Mouse (Mus musculus): ENCODE measurements around the gene Sec1. TPM values are rescaled to one million over a fixed set of nuclear protein-coding genes. Genes with fewer than 3 reads are reported as not detected.

Gene Sec1
- polyA plus RNA-seq, 1 experiment, result 0.63 TPM

DNA sequence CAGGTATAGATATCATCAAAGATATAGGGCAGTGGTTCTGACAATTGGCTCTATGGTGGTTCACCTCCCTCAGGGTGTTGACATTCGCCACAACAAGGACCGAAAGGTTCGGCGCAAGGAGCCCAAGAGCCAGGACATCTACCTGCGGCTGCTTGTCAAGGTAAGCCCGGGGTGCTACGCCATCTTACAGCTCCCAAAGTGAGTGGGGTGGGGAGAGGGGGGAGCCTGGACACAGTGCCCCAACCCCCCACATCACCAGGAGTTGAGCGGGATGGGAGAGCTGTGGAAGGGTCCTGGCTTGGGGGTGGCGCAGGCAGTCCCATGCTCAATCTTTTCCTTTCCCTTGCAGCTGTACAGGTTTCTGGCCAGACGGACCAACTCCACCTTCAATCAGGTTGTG lies 25.0 kb upstream of the Sec1 start:
- WGBS, result 37% methylated on average over 10 of the region's 10 CpGs

DNA sequence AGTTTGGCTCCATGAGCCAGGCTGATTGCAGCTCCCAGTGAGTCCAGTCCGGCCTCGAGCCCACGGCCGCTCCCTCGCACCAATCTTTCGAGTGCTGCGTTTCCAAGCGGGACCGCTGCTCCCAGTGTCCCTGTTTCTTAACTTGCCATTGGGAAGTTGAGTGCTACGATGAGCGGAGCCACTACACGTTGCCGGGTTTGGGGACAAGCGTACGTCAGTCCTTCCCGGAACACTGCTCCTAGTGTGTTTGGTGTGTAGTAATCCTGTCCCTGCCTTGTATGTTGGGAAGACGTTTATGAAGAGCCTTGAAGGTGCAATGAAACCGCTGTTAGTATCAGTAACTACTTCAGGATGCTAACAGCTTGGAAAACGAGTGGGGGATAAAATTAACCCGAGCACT lies 24.1 kb upstream of the Sec1 start:
- WGBS, result under 1% methylated on average over 20 of the region's 20 CpGs
- DNase-seq (ENCODE audit: low read depth, low spot score), result no peak

More for the DNA sequence above, 25.0 kb upstream of the Sec1 start:
- DNase-seq (ENCODE audit: low read depth, low spot score), result no peak

DNA sequence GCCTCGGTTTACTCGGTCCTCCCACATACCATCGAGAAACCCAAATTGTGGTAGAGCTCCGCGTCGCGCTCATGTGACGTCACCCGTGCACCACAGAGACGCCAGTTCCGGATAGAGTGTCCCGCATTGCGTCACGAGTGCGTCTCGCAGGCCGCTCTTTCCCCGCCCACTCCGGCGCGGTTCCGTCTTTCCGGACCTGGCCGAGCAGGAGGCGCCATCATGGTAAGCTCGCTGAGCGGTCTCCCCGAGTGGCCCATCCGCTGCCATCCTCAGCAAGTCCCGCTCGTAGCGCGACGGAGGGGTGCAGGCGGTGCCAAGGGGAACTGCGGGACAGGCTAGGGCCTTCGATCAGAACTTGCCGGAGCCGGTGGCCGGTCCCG lies 23.7 kb upstream of the Sec1 start, which contains the start of gene Sphk2:
Gene Sphk2 (minus strand): TSS at position 85 of the 380 bp plus-strand sequence.
- under 1% methylated on average over 41 of the region's 41 CpGs for WGBS
- no peak for DNase-seq (ENCODE audit: low read depth, low spot score)

DNA sequence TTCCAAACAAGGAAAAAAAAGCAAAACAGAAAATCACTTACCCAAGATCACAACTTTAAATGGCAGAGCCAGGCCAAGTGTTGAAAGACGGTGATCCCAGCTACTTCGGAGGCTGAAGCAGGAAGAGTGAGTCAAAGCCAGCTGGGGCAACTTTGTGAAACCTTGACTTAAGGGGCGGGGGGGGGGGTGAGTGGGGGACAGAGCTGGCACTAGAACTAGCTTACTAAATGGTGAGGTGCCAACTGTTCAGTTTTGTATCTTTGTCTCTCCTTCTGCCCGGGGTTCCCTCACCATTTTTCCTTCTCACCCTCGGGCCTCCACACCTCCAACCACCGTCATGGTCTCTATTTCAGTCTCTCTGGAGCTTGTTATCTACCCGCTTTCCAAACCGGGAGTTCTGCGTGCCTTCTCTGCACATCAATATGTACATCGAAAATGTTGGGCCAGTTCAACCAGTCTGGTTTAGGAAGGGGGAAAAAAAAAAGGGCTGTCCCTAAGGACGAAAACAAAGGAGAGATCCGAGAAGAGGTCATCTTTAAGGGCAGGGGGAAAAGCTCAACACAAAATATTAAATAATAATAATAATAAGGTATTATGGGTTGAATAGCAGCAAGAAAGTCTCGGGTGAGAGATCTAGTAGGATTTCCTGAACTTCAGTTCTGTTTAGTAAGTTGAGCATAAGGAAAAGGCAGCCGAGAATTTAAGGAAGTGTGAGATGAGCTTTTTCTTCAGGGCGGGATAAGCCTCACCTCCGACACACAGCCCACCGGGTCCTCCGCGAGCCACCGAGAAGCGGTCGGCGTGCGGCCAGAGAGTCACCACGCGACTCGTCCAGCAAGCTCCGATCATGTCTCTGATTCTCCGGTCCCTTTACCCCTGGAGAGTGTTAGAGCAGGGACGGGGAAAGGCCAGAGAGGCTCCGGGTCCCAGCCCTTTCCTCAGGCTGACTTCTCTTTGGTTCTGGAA lies 23.0 kb upstream of the Sec1 start:
- no peak for DNase-seq (ENCODE audit: low read depth, low spot score)
- WGBS, result 4% methylated on average over 31 of the region's 31 CpGs

GRCm38 (mm10) chr7:45716460-45716857 lies 22.3 kb upstream of the Sec1 start:
- DNase-seq (ENCODE audit: low read depth, low spot score), result no peak
- WGBS, result 80% methylated on average over 3 of the region's 3 CpGs

DNA sequence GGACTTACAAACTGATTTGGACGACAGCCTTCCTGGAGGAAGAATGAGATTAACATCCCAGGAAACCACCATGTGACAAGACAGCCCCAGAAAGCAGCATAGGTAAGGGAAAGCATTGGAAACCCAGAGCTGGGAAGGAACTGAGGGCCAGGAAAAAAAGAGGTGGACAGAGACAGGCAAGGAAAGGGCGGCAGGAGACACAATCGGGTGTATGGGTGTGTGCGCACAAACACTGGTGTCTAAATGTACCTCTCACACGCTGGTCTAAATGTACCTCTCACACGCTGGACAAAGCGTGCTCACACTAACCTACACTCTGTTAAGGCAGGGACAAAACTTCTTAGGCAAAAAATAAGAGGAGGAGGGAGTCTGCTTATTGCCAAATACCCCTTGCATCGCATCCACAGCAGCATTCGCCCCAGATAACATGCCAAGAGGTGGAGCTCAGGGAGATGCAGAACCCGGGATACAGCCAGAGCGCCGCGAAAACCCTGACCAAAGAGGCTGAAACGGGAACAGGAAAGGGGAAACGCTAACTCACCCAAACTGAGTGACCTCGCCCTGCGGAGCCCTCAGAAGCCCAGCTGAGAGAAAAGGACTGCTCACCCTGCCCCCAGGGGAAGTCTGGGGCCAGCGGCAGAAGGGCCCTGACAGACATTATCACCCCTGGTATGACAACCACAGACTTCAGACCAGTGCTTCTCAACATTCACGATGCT lies 21.7 kb upstream of the Sec1 start:
- no peak for DNase-seq (ENCODE audit: low read depth, low spot score)
- WGBS, result 60% methylated on average over 19 of the region's 19 CpGs

GRCm38 (mm10) chr7:45715090-45715708 lies 21.0 kb upstream of the Sec1 start, which contains the start of gene Rpl18:
Rpl18 (plus strand) TSS chr7:45715457.
- 2% methylated on average over 34 of the region's 34 CpGs for WGBS
- no peak for DNase-seq (ENCODE audit: low read depth, low spot score)

GRCm38 (mm10) chr7:45714630-45715089 lies 20.5 kb upstream of the Sec1 start:
- DNase-seq (ENCODE audit: low read depth, low spot score), result no peak
- 2% methylated on average over 14 of the region's 14 CpGs for WGBS

- no peak for DNase-seq (ENCODE audit: low read depth, low spot score)
- 30% methylated on average over 6 of the region's 6 CpGs for WGBS
These were observed 19.8 kb upstream of the Sec1 start for GRCm38 (mm10) chr7:45713881-45714520.

DNA sequence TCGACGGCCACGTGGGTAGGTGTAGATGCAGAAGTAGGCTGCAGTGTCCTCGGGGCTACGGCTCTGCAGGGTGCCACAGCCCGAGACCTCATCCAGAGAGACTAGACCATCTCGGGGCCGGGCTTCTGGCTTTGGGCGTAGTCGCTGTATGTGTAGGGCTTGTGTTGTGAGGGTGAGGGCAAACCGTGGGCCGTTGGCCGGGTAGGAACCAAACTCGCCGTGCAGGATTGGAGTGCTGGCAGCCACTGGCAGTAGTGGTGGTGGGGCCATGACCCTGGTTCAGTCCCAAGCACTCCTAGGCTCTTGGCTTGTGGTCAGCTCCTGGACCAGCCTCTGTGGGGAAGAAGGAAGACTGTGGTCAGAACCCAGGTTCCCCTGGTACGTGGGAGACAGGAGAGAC lies 19.2 kb upstream of the Sec1 start:
- WGBS, result 36% methylated on average over 16 of the region's 16 CpGs

DNA sequence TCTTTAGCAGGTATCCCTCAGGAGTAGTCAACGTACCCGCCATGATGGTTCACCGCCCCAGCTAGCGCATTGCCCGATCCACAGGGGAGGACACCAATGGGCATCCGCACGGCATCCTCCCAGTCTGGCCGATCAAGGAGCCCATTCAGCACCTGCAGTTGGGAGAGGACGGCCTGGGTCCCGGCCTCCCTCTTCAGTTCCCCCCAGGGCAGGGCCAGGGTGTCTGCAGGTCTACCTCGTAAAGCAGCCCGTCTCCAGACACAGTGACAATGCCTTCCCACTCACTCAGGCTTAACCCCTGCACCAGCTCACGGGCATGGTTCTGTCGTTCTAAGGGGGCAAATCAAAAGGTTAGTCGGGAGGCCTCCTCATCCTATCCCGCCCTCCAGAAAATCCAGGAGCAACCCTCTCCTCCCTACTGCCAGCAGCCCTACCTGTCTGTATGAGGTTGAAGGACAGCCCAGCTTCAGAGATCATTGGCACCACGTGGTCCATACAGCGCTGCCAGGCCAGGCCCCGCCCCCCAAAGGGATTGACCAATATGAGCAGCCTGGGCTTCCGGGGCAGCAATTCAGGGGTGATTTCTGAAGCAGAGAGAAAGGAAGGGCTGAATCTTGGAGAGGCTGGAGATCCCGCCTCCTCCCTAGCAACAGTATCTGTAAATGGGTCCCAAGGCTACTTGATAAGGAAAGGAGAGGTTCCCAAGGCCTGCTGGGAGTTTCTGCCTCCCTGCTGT lies 18.0 kb upstream of the Sec1 start:
- no peak for DNase-seq (ENCODE audit: low read depth, low spot score)
- 52% methylated on average over 21 of the region's 21 CpGs for WGBS

More for the DNA sequence above, 19.2 kb upstream of the Sec1 start:
- no peak for DNase-seq (ENCODE audit: low read depth, low spot score)

DNA sequence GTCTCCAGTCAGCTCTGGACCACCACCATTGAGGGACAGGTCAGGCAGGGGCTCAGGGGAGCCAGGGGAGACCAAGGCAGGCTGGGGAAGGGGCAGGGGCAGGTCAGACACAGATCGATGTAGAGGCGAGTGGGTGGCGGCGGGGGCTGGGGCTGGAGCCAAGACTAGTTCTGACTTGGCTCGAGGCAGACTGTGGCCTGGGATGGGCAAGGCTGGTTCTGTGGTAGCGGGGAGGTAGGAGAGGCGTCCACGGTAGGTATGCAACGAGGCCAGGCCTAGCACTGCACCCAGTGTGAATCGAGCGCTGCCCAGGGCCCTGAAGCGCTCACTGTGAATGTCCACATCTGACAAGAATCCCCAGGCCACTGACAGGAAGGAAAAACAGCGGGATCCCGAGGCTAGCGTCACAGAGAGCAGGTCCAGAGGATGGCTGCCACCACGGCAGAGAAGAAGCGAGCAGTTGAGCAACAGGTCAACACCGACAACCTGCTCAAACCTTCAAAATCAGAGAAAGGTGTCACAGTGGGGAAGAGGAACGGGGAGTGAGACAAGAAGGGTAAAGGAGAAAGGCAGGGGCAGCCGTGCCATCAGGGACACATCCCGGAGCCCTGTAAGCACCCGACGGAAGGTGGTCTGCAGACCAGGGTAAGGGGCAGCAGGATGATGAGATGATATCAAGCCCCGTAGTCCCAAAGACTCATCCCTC lies 17.3 kb upstream of the Sec1 start:
- WGBS, result 78% methylated on average over 24 of the region's 24 CpGs
- DNase-seq (ENCODE audit: low read depth, low spot score), result no peak

DNA sequence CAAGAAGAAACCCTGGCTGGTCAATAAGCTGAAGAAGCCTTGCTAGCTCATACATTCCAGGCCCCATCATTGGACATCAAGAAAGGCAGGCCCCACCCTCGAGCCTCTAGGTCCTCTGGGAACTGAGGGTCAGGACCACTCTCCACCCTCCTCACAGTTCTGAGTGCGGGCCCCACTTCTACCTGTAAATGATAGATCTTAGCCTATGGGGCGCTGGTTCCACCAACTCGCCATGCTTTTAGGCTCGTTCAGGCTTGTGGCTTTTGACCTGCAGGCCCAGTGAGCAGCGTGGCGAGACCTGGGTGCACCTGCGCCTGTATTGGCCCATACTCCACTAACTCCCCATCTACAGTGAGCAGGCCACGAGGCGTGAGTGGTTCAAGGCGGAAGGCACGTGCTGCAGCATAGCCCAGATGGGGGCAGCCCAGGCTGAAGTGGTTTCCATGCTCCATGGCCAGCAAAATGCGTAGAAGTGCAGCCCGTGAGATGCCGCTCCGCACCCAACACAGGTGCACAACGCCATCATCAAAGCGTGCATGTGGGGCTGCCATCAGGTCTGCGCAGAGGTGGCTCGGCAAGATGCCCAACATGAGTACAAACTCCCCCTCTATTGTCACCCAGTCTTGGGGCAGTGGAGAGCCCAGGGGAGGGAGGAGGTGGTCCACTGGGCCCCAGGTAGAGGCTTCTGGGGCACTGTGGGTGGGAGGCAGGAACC lies 16.4 kb upstream of the Sec1 start:
- no peak for DNase-seq (ENCODE audit: low read depth, low spot score)
- 83% methylated on average over 20 of the region's 20 CpGs for WGBS

- no peak for DNase-seq (ENCODE audit: low read depth, low spot score)
- WGBS, result 60% methylated on average over 14 of the region's 14 CpGs
These were observed 15.6 kb upstream of the Sec1 start for GRCm38 (mm10) chr7:45709677-45710355.

DNA sequence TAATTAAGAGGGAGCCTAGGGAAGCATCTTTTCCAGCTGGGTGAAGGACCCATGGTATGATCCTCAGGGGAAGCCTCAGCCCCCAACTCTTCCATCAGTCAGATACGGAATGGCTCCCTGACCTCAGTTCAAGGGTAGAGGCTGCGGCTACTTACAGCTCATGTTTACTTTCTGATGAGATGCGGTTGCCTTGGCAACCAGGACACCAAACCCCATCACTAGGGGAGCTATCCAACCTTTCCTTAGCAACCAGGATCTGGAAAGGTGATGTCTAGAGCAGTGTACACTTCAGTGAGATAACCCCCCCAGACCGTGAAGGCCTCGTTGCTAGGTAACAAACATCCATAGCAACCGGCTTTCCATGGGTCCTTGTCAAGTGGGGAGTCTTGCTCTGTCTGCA lies 14.8 kb upstream of the Sec1 start:
- DNase-seq (ENCODE audit: low read depth, low spot score), result no peak
- 42% methylated on average over 6 of the region's 6 CpGs for WGBS

- DNase-seq (ENCODE audit: low read depth, low spot score), result no peak
- WGBS, result 8% methylated on average over 13 of the region's 13 CpGs
These were observed 14.1 kb upstream of the Sec1 start for GRCm38 (mm10) chr7:45708221-45708761.

DNA sequence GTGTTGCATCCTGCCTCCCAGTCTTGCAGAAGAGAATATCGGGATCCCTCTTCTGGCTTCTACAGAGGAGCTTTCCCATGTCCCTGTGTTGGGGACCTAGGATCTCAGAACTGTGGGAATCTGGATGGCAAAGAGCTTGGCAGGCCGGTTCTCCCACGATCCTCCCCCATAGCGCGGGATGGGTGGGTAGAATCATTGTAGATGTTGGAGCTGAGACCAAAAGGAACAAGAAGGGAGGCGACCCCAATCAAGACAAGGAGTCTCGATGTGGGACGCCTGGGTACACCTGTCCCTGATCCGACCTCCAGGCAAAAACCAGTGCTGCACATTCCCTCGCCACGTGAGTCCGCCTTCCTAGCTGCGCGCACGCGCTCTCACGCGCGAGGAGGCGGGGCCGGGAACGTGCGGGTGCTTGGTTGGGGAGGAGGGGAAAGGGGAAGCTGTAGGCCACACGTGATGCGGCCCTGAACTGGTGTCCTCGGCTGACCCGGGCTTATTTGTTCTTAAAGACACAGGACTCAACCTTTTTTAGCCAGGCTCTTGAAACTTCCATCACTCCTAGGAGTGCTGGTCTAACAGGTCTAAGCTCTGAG lies 13.3 kb upstream of the Sec1 start:
- DNase-seq (ENCODE audit: low read depth, low spot score), result no peak
- 1% methylated on average over 27 of the region's 27 CpGs for WGBS

Data from large intestine, adult 2 months (tissue).